Mouse (Mus musculus) urinary bladder, postnatal 14 days (tissue): ENCODE data around the gene 4933411K16Rik.

Experiments
- DNase-seq: peaks from one replicate; pipeline ENCODE4 v3.0.0; 2021; ENCODE audit warnings: low spot score

4933411K16Rik gene

DNA sequence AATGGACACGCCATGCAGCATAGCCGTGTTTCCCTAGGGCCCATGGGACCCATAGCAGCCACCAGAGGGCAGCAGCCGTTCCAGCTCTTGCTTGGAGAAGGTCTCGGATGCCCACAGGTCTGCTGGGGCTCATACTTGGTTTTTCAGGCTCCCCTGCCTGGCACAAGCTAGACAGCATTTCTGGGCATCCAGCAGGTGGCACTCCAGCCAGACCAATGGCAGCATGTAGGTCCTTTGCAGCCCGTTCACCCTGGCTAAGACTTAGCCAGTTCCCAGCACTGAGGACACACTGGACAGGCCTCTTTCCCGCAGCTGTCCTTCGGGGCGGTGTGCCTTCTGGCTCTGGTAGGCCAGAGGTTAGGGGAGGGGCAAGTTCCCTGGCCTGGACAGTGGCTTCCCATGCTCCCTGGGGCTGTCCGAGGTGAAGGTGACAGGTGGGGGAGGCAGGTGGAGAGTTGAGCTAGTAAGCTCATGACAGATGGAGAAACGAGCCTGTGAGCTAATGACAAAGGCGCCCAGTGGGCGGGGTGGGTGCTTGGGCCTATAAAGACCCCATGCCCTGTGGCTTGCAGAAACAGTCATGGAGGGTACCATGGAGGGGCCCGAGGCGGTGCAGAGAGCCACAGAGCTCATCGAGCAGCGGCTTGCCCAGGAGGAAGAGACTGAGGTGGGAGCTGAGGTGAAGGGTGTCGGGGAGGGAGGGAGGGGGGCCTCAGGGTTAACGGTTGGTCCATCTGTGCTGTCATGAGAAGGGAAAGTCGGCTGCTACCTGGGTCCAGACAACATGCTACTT lies 16.4 kb upstream of the 4933411K16Rik start, which contains the start of gene Ankrd2:
Gene Ankrd2 (plus strand): TSS at position 545 of the 793 bp plus-strand sequence.
- DNase-seq, result peak; percentile 87

DNA sequence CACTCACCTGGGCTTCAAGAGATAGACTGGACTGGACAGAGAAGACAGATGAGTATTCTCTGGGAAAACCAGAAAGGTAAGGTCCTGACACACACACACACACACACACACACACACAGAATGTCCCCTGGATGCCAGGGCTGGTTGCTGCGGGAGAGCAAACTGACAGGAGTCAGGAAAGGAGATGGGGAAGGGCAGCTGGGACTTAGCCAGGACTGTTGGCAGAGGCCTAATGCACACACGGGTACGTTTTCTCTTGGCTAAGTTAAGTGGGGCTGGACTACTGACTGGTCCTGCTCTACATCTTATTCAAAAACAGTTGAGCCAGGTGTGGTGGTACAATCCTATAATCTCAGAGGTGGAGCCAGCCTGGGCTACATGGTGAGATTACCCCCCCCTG lies 15.7 kb upstream of the 4933411K16Rik start:
- no peak for DNase-seq

- DNase-seq, result no peak
Observed at GRCm38 (mm10) chr19:42037167-42037702, 14.8 kb upstream of the 4933411K16Rik start.

DNA sequence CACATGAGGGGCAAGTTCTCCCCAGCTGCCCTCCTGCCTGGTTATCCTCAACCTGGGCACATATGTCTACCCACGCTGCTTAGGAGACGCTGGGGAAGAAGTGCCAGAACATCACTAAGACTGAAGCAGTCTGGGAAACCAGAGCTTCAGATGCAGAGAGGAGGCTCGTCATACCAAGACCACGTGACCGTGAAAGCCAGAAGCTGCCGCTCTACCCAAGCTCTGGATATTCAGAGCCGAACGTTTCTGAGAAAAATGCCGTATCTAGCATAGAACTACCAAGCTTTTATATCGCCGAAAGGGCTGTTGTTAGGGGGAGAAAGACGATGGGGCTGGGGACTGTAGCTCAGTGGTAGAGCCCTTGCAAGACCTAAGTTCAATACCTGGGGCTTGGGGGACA lies 13.7 kb upstream of the 4933411K16Rik start:
- DNase-seq, result no peak

DNA sequence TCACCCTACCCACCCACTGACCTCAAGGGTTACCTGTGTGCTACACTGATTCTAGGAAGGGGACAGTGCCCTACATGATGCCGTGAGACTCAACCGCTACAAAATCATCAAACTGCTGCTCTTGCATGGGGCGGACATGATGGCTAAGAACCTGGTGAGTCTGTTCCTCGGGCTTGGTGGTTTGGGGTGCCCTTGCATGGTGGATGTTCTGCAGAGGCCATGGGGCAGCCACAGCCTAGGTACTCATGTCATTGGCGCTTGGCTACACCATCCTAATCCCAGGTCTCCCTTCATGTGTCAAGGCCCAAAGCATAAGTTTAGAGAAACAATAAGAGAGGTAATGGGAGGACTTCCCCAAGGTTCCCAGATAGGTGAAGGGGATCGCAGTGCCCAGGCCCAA lies 8.1 kb upstream of the 4933411K16Rik start:
- DNase-seq, result no peak

GRCm38 (mm10) chr19:42045269-42046102 lies 6.6 kb upstream of the 4933411K16Rik start, which contains the start of gene Hoga1:
Hoga1 (plus strand) TSS chr19:42045610.
- DNase-seq, result peak; percentile 85

DNA sequence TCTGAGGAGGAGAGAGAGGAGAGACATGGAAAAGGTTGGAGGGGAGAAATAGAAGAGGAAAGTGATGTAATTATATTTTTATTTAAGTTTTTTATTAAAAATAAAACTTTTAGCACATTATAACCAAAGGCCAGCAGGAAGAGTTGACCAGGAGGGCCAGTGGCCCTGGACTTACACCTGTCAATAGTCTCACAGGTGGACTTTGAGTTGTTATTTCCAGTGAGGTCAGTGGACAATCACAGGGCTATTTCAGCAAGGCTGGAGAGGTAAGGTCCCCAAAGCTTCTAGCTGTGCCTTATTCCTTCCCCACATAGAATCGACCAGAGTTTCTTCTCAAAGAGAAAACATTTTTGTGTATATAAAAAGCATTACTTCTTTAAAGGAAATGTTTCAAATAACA lies 1.8 kb upstream of the 4933411K16Rik start:
- no peak for DNase-seq

GRCm38 (mm10) chr19:42051351-42051750 lies 697 bp upstream of the 4933411K16Rik start:
- no peak for DNase-seq

DNA sequence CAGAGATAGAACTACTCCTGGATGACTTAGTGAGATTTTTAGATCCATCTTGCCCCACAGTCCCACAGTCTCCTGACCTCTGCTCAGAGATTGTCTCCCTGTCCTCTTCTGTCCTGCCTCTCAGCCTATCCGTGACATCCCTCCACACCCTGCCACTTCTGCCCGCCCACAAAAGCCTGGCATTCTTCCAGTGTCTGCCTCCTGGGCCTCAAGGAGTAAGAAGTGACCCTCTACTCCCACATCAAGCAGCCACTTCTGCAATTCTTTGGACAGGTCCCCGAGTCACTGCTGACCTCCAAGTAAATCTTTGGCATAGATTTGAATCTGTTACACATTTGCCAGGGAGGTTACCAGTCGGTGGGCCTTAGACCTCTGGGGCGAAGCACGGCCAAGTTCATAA lies 2.2 kb downstream of the 4933411K16Rik start:
- no peak for DNase-seq

DNA sequence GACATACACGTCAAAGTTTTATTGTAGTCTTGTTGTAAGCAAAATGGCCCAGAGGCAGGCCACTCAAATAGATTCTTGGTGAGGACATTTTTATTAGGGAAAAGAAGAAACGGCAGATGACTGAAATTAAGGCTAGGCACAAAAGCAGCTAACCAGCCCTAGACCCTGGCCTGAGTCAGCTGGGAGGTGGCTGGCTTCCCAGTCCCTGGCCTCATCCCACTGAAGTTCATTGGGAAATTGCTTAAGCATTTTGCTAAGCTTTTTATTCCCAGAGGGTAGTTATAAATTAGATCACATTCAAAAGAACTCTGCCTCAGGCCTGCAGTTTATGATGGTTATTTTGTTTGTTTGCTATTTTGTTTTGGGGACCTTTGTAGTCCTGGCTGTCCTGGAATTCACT lies 3.8 kb downstream of the 4933411K16Rik start:
- DNase-seq, result peak; percentile 71

GRCm38 (mm10) chr19:42056719-42057409 lies 4.8 kb downstream of the 4933411K16Rik start:
- no peak for DNase-seq

GRCm38 (mm10) chr19:42058426-42058825 lies 6.4 kb downstream of the 4933411K16Rik start:
- DNase-seq, result peak; percentile 35

GRCm38 (mm10) chr19:42061443-42061842 lies 9.4 kb downstream of the 4933411K16Rik start:
- DNase-seq, result no peak

DNA sequence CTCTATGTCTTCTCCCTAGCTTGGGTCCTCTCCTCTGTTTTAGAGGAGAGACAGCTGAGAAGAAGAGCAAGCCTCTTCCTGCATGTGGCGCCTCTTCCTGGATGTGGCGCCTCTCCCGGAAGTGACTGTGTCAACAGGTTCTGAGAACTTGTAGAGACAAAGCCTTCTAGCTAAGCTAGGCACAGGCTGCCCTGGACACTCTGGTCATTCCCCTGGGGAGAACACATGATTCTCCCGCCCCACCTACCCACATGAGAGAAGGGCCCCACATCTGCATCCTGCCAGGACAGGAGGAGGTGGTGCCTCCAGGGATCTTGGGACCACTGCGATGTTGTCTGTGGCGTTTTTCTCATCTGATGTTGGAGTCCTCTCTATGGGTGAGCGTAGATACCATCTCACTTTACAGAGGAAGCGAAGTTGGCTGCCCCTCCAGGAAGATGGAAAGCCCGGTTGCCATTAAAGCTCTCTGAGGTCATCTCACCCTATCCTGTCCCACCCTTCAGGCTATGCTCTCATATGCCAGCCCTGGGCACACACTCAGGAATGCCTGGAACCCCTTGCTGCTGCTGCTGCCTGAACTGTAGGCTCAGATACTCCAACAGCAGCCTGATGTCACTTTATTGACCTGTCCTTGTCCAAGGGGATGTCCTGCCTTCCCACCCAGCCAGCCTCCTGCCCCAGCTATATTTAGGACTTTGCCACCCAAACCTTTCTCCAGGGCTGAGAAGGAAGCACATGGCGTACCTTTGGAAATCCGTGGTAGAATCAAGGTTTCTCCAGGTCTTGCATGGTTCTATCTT lies 16.6 kb downstream of the 4933411K16Rik start:
- no peak for DNase-seq

DNA sequence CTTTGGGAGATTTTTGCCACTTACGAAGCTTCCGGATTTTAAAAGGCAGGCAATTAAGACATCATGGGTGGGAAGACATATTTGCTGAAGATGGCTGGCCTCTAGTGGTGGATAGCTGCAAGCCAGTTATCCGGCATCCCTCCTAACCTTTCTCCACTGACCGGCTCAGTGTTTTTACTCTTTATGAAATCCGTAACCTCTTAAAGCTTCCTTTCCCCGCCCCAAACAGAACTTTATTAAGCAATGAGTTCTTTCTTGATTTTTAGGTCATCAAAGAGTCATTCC lies 17.1 kb downstream of the 4933411K16Rik start:
- DNase-seq, result no peak

GRCm38 (mm10) chr19:42071221-42071620 lies 19.2 kb downstream of the 4933411K16Rik start:
- DNase-seq, result no peak

- DNase-seq, result no peak
Observed at GRCm38 (mm10) chr19:42071886-42072608, 20.0 kb downstream of the 4933411K16Rik start.

- no peak for DNase-seq
Observed at GRCm38 (mm10) chr19:42072802-42073201, 20.8 kb downstream of the 4933411K16Rik start.

- DNase-seq, result no peak
Observed at GRCm38 (mm10) chr19:42075051-42075450, 23.0 kb downstream of the 4933411K16Rik start.

GRCm38 (mm10) chr19:42075992-42076391 lies 23.9 kb downstream of the 4933411K16Rik start:
- no peak for DNase-seq

- DNase-seq, result no peak
Observed at GRCm38 (mm10) chr19:42078566-42078965, 26.5 kb downstream of the 4933411K16Rik start.
